Mouse (Mus musculus): ENCODE results near the gene Myo5c. TPM values are rescaled to one million over a fixed set of nuclear protein-coding genes. Genes with fewer than 3 reads are reported as not detected.

The Myo5c gene
- polyA plus RNA-seq, 1 experiment from 2014 or later: 0.54 TPM

DNA sequence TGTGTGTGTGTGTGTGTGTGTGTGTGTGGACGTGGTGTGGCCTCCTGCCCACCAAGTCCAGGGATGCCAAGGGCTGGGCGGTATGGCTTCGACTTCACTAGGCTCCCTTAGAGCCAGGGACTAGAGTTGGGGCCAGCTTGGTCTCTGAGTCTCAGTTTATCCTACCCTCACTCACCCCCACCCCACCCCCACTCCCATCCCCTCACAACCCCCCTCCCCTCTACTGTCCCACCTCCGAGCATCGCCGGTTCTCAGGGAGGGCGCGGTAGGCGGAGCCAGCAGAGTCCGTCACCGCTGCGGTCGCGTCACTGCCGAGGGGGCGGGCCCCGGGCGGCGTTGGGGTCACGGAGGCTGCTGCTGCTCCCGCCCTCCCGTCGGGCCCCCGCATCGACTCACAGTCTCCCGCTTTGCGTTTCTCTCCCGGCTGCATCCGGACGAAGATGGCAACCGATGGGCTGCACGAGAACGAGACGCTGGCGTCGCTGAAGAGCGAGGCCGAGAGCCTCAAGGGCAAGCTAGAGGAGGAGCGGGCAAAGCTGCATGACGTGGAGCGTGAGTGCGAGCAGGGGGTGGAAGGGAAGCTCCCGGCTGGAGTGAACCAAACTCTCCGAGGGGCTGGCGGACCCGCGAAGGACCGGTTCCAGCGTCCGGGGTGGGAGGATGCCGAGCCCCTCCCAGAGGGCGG lies 82.2 kb downstream of the Myo5c start:
- H3K4me2 ChIP-seq: peak overlapping the region; percentile 86
- peak overlapping the region; percentile 92 for H3K27ac ChIP-seq (replicated peaks)
- peaks cover 25% of the 10 kb centered on the region for H3K4me1 ChIP-seq (replicated peaks)
- H3K27me3 ChIP-seq: no peaks in the 10 kb centered on the region
- ATAC-seq (ENCODE audit: low FRiP score, low read depth): peak; percentile 88
- H3K4me3 ChIP-seq: peak overlapping the region; percentile 76
- peak overlapping the region; percentile 80 for H3K9ac ChIP-seq
- H3K36me3 ChIP-seq: no peaks in the 10 kb centered on the region
- under 1% methylated on average over 52 of the region's 52 CpGs for WGBS
- no peaks in the 10 kb centered on the region for H3K9me3 ChIP-seq

DNA sequence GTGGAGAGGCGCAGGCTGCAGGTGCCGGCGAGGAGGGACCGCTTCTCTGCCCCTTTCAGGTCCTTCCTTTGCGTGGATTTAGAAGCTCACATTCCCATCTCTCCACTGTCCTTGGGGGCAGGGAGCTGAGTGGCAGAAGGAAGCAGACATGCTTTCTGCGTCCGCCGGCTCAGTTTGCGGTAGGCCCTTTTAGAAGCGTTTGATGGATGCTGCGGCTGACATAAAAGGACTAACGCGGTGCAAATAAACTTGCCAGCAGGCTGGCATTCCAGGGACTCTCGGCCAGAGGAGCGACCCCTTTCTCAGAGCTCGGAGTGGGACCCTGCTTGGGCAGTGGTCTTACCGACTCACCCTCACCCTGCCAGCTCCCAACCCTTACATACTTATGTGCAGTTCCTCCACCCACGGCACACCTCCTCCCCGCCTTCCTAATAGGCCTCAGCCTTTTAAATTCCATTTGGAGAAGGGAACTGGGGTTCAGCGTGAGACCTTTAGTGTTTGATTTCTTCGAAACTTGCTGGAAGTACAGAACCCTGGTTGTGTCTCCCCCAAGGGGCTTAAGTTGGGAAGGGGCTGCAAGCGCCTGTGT lies 82.8 kb downstream of the Myo5c start:
- peak overlapping the region; percentile 80 for H3K9ac ChIP-seq
- H3K27ac ChIP-seq (replicated peaks): peak overlapping the region; percentile 92
- peak overlapping the region; percentile 86 for H3K4me2 ChIP-seq
- peaks cover 29% of the 10 kb centered on the region for H3K4me1 ChIP-seq (replicated peaks)
- H3K36me3 ChIP-seq: no peaks in the 10 kb centered on the region
- peak overlapping the region; percentile 76 for H3K4me3 ChIP-seq
- no peaks in the 10 kb centered on the region for H3K27me3 ChIP-seq
- H3K9me3 ChIP-seq: no peaks in the 10 kb centered on the region
- WGBS: 2% methylated on average over 22 of the region's 22 CpGs
- 0 out of 2 replicates have a peak, but pooled peaks have one; percentile 4 for ATAC-seq (ENCODE audit: low FRiP score, low read depth)

DNA sequence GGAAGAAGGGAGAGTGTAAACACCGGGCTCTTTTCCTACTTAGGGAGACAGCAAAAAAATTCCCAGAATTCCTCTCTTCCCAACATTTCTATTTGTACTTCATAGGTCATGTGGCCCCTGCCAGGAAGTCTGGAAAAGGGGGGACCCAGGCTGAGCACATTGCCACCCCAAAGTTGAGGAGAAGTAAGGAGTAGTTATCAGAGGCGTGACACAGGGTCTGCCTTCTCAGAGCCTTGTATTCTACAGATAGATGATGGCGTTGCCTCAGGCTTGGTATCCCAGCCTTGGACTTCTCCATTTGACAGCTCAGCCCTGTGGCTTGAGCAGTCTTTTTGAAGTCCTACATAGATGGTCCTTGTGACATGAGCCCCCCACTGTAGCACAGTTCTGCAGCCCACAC lies 83.4 kb downstream of the Myo5c start:
- Histone ChIP-seq H3K4me1 (replicated peaks) (peaks cover 31% of the 10 kb centered on the region), H3K4me2 (peak overlapping the region; percentile 86), H3K27ac (replicated peaks) (no peak overlapping the region), H3K9ac (peak overlapping the region; percentile 80), H3K9me3 (no peaks in the 10 kb centered on the region), H3K36me3 (no peaks in the 10 kb centered on the region), H3K27me3 (no peaks in the 10 kb centered on the region), H3K4me3 (peak overlapping the region; percentile 76)
- WGBS: 66% methylated on average over 3 of the region's 3 CpGs
- no peak for ATAC-seq (ENCODE audit: low FRiP score, low read depth)

DNA sequence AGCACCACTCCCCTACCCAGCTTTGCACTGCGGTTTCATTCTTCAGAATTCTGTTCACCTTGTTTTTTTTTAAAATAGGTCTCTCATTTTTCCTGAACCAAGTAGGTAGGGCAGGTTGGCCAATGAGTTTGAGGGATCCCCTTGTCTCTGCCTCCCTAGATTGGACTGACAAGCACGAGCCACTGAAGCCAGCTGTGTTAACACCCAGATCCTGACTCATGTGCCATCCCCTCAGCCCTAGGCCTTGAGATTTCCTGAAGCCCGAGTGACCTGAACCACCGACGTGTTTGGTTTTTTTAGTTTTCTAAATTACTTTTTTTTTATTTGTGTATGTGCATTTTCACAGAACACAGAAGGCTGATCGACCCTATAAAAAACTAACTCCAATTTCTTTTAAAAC lies 85.0 kb downstream of the Myo5c start:
- Histone ChIP-seq H3K4me2 (no peak overlapping the region), H3K27me3 (no peaks in the 10 kb centered on the region), H3K4me3 (no peak overlapping the region), H3K36me3 (no peaks in the 10 kb centered on the region), H3K9ac (no peak overlapping the region), H3K27ac (replicated peaks) (no peak overlapping the region), H3K4me1 (replicated peaks) (peaks cover 31% of the 10 kb centered on the region), H3K9me3 (no peaks in the 10 kb centered on the region)
- ATAC-seq (ENCODE audit: low FRiP score, low read depth): no peak
- WGBS: 95% methylated on average over 6 of the region's 6 CpGs

DNA sequence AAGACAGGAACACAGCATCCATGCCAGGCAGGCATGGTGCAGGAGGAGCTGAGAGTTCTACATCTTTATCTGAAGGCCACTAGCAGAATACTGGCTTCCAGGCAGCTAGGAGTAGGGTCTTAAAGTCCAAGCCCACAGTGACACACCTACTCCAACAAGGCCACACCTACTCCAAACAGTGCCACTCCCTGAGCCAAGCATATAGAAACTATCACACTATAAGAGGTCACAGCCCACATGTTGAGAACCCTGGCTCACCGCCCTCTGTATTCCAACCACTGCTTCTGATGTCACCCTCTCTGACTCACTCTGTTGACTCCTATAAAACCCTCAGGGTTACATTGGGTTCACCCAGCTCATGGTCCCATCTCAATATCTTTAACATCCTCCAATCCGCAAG lies 86.4 kb downstream of the Myo5c start:
- Histone ChIP-seq H3K9ac (no peak overlapping the region), H3K27ac (replicated peaks) (no peak overlapping the region), H3K4me3 (no peak overlapping the region), H3K4me2 (no peak overlapping the region), H3K36me3 (no peaks in the 10 kb centered on the region), H3K27me3 (no peaks in the 10 kb centered on the region), H3K9me3 (no peaks in the 10 kb centered on the region), H3K4me1 (replicated peaks) (peaks cover 28% of the 10 kb centered on the region)
- 100% methylated on average over 2 of the region's 2 CpGs for WGBS
- ATAC-seq (ENCODE audit: low FRiP score, low read depth): no peak

DNA sequence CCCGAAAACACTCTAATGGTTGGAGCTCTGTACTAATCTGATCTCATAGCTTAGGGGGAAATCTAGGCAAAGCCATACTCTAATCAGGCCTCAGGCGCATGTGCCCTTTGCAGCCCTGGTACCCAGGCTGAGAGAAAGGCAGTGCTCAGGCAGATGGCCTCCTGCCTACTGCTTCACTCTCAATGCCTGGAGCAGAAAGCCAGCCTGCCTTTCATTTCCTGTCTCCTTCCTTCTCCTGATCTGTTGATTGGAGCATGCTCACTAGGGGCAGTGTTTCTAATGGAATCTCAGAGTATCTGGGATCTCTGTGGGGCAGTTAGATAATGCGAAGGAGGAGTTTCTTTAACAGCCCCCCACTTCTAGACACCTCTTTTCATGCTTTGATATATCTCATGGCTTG lies 87.5 kb downstream of the Myo5c start:
- peak overlapping the region; percentile 40; the same call in 1 of the 2 replicates for H3K27ac ChIP-seq (replicated peaks)

DNA sequence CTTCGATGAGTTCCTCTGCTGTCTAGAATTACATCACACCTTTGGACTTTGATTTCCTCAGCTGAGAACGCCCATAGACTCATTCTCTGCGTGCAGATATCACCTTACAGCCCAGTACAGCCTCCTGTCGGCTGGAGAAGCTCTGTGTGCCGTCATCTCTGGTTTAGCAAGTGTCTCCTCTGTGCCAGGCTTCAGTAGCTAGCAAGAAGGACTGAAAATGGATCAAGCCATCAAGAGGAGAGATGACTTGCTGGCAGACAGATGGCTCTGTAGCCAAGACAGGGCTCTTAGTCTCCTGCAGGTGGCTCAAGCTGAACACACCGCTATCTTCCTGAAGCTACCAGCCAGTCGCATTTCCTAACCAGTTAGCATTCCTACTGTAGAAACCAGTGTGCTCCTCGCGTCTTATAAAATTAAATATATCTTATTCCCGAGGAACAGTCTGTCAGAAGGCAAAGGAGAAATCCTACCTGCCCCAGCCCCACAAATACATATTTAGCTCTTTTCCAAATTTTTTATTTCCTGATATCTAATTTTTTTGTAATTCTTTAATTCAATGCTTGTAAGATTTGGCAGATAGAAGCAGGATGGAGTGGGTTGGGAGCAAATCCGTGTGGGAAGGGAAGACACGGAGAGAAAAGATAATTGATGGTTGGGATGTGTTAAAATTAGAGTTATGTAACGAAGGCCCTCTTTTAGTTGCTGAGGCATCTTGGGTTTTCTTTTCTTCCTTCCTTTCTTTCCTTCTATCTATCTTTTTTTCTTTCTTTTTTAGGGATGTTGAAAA lies 90.5 kb downstream of the Myo5c start:
- Histone ChIP-seq H3K27me3 (no peaks in the 10 kb centered on the region), H3K9ac (no peak overlapping the region), H3K4me3 (no peak overlapping the region), H3K4me1 (replicated peaks) (peaks cover 6% of the 10 kb centered on the region; the same call in 1 of the 2 replicates), H3K36me3 (no peaks in the 10 kb centered on the region), H3K27ac (replicated peaks) (no peak overlapping the region), H3K9me3 (no peaks in the 10 kb centered on the region), H3K4me2 (no peak overlapping the region)
- 84% methylated on average over 13 of the region's 13 CpGs for WGBS
- ATAC-seq (ENCODE audit: low FRiP score, low read depth): no peak

More for the DNA sequence above, 87.5 kb downstream of the Myo5c start:
- 74% methylated on average over 3 of the region's 3 CpGs for WGBS
- H3K4me2 ChIP-seq: no peak overlapping the region
- H3K9me3 ChIP-seq: no peaks in the 10 kb centered on the region
- H3K27me3 ChIP-seq: no peaks in the 10 kb centered on the region
- no peaks in the 10 kb centered on the region for H3K36me3 ChIP-seq
- no peak overlapping the region for H3K4me3 ChIP-seq
- H3K9ac ChIP-seq: no peak overlapping the region
- ATAC-seq (ENCODE audit: low FRiP score, low read depth): no peak
- H3K4me1 ChIP-seq (replicated peaks): peaks cover 22% of the 10 kb centered on the region

DNA sequence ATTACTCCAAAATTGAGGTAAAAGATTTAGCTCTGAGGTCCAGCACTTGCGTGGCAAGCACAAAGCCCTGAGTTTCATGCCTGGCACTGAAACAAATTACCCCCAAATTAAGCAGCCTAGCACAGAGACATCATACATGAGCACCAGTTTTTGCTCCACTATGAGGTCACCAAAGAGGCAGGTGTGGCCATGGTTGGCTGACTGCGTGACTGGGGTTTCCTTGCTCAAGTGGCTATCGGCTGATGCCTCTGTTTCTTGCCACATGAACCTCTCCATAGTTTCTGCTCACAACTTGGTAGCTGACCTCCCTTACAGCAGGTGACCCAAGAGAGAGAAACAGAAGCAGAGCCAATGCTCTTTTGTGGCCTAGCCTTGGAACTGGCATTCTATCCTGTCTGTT lies 96.2 kb downstream of the Myo5c start:
- Histone ChIP-seq H3K27me3 (no peaks in the 10 kb centered on the region), H3K9ac (no peak overlapping the region), H3K27ac (replicated peaks) (no peak overlapping the region), H3K4me1 (replicated peaks) (no peaks in the 10 kb centered on the region), H3K4me2 (no peak overlapping the region), H3K9me3 (no peaks in the 10 kb centered on the region), H3K36me3 (peaks cover 32% of the 10 kb centered on the region), H3K4me3 (no peak overlapping the region)
- no peak for ATAC-seq (ENCODE audit: low FRiP score, low read depth)
- 95% methylated on average over 3 of the region's 3 CpGs for WGBS

DNA sequence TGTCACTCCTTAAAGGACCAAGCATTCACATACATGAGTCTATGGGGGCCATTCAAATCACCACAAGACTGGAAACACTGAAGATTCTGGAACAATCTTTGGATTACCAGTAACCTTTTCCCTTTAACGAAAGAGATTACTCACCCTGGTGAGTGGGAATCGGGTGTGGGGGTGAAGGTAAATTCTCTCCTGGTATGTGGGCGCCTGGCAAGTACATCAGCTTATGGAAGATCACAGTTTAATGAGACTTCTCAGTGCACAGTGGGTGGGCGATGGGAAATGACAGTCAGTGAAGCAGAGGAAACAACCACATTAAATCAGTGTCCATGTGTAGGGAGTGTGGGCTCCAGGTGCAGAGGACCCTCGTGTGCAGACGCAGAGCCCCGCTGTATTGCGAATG lies 99.0 kb downstream of the Myo5c start:
- H3K9me3 ChIP-seq: no peaks in the 10 kb centered on the region
- H3K27ac ChIP-seq (replicated peaks): no peak overlapping the region
- no peak overlapping the region for H3K9ac ChIP-seq
- H3K36me3 ChIP-seq: peaks cover 49% of the 10 kb centered on the region
- WGBS: 84% methylated on average over 8 of the region's 8 CpGs
- H3K4me1 ChIP-seq (replicated peaks): no peaks in the 10 kb centered on the region
- H3K27me3 ChIP-seq: no peaks in the 10 kb centered on the region
- no peak overlapping the region for H3K4me2 ChIP-seq
- no peak overlapping the region for H3K4me3 ChIP-seq
- ATAC-seq (ENCODE audit: low FRiP score, low read depth): no peak

DNA sequence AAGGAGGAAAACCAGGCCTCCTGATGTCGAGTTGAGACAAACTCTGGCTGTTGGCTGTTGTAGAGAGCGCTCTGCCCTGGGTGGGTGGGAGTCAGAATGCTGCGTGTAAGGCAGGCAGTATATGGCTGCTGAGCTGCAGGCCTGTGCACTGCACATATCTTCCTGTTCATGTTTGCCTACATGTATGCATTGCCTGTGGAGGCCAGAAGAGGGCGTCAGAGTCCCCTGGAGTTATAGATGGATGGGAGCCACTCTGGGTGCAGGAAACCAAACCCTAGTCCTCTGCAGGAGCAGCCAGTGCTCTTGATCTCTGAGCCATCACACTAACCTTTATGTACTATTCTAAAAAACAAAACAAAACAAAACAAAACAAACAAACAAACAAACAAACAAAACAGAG lies 102.6 kb downstream of the Myo5c start:
- no peak overlapping the region for H3K27ac ChIP-seq (replicated peaks)
- H3K36me3 ChIP-seq: peaks cover 73% of the 10 kb centered on the region
- no peaks in the 10 kb centered on the region for H3K4me1 ChIP-seq (replicated peaks)
- 89% methylated on average over 4 of the region's 4 CpGs for WGBS
- H3K27me3 ChIP-seq: no peaks in the 10 kb centered on the region
- H3K4me2 ChIP-seq: no peak overlapping the region
- no peak for ATAC-seq (ENCODE audit: low FRiP score, low read depth)
- H3K4me3 ChIP-seq: no peak overlapping the region
- no peaks in the 10 kb centered on the region for H3K9me3 ChIP-seq
- no peak overlapping the region for H3K9ac ChIP-seq

DNA sequence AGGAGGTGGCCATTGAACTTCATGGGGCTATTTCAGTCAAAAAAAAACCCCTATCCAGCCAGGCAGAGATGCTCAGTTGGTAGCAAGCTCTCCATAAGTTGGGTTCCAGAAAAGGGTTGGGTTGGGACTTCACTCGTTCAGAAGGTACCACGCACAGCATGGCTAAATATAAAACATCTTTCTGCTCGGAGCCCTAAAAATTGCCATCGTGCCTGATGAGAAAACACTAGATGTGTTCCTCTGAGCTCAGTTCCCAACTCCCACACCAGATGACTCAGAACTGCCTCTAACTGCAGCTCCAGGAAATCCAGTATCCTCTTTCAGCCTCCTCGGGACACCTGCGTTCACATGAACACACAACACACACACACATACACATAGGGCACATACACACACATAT lies 106.2 kb downstream of the Myo5c start:
- no peaks in the 10 kb centered on the region for H3K4me1 ChIP-seq (replicated peaks)
- H3K9ac ChIP-seq: no peak overlapping the region
- no peaks in the 10 kb centered on the region for H3K9me3 ChIP-seq
- no peak for ATAC-seq (ENCODE audit: low FRiP score, low read depth)
- no peak overlapping the region for H3K4me2 ChIP-seq
- WGBS: 89% methylated on average over 6 of the region's 6 CpGs
- no peak overlapping the region for H3K27ac ChIP-seq (replicated peaks)
- H3K27me3 ChIP-seq: no peaks in the 10 kb centered on the region
- H3K36me3 ChIP-seq: peaks cover 80% of the 10 kb centered on the region
- no peak overlapping the region for H3K4me3 ChIP-seq

DNA sequence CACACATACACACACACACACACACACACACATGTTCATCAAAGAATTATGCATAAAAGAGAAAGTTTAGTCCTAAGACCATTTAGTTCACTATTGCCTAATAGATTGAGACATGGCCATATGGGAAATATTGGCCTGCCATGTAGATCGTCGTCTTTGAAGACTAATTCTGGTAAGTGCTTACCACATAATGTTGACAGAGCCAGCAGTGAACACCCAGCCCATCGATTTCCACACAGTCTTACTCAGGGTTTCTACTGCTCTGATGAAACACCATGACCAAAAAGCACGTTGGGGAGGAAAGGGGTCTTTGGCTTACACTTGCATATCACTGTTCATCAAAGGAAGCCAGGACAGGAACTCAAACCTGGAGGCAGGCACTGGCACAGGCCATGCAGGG lies 110.6 kb downstream of the Myo5c start:
- no peaks in the 10 kb centered on the region for H3K4me1 ChIP-seq (replicated peaks)
- H3K4me2 ChIP-seq: no peak overlapping the region
- H3K4me3 ChIP-seq: no peak overlapping the region
- 89% methylated on average over 4 of the region's 4 CpGs for WGBS
- no peaks in the 10 kb centered on the region for H3K9me3 ChIP-seq
- H3K27ac ChIP-seq (replicated peaks): no peak overlapping the region
- H3K27me3 ChIP-seq: no peaks in the 10 kb centered on the region
- H3K9ac ChIP-seq: no peak overlapping the region
- peaks cover 66% of the 10 kb centered on the region for H3K36me3 ChIP-seq
- ATAC-seq (ENCODE audit: low FRiP score, low read depth): no peak

All from hindbrain, embryonic 15.5 days (tissue).